Mouse (Mus musculus): ENCODE data around the gene St3gal3.

The St3gal3 gene

GRCm38 (mm10) chr4:118057076-118057475 is 77.6 kb downstream of the St3gal3 start:
- in situ Hi-C loops (cut with MboI, MseI): no loop called here

- in situ Hi-C loops (cut with MboI, MseI): no loop called here
Observed at GRCm38 (mm10) chr4:118054615-118055014, 80.1 kb downstream of the St3gal3 start.

GRCm38 (mm10) chr4:118053904-118054303 is 80.8 kb downstream of the St3gal3 start:
- in situ Hi-C loops (cut with MboI, MseI): no loop called here

GRCm38 (mm10) chr4:118049606-118050302 is 85.0 kb downstream of the St3gal3 start:
- in situ Hi-C loops (cut with MboI, MseI): loop anchor here (10.0 kb wide), 1 partner anchor 1015 kb away; no protein-coding TSS in a partner anchor

- in situ Hi-C loops (cut with MboI, MseI): loop anchor here (10.0 kb wide), 1 partner anchor 1020 kb away; no protein-coding TSS in a partner anchor
Observed at GRCm38 (mm10) chr4:118044510-118044909, 90.2 kb downstream of the St3gal3 start.

- in situ Hi-C loops (cut with MboI, MseI): loop anchor here (10.0 kb wide), 1 partner anchor 1021 kb away; no protein-coding TSS in a partner anchor
Observed at GRCm38 (mm10) chr4:118043331-118044002, 91.2 kb downstream of the St3gal3 start.

GRCm38 (mm10) chr4:118042671-118043320 is 91.9 kb downstream of the St3gal3 start:
- in situ Hi-C loops (cut with MboI, MseI): loop anchor here (10.0 kb wide), 1 partner anchor 1022 kb away; no protein-coding TSS in a partner anchor

GRCm38 (mm10) chr4:118041145-118041544 is 93.6 kb downstream of the St3gal3 start:
- in situ Hi-C loops (cut with MboI, MseI): loop anchor here (10.0 kb wide), 1 partner anchor 1024 kb away; no protein-coding TSS in a partner anchor

- in situ Hi-C loops (cut with MboI, MseI): loop anchor here (10.0 kb wide), 1 partner anchor 1024 kb away; no protein-coding TSS in a partner anchor
Observed at GRCm38 (mm10) chr4:118040650-118041049, 94.1 kb downstream of the St3gal3 start.

- in situ Hi-C loops (cut with MboI, MseI): loop anchor here (10.0 kb wide), 1 partner anchor 1025 kb away; no protein-coding TSS in a partner anchor
Observed at GRCm38 (mm10) chr4:118039964-118040363, 94.8 kb downstream of the St3gal3 start.

GRCm38 (mm10) chr4:118038023-118038422 is 96.7 kb downstream of the St3gal3 start:
- in situ Hi-C loops (cut with MboI, MseI): no loop called here

GRCm38 (mm10) chr4:118037406-118037805 is 97.3 kb downstream of the St3gal3 start:
- in situ Hi-C loops (cut with MboI, MseI): no loop called here

GRCm38 (mm10) chr4:118036531-118036930 is 98.2 kb downstream of the St3gal3 start:
- in situ Hi-C loops (cut with MboI, MseI): no loop called here

- in situ Hi-C loops (cut with MboI, MseI): no loop called here
Observed at GRCm38 (mm10) chr4:118035090-118035489, 99.6 kb downstream of the St3gal3 start.

GRCm38 (mm10) chr4:118033026-118033425 is 101.7 kb downstream of the St3gal3 start:
- in situ Hi-C loops (cut with MboI, MseI): no loop called here

- in situ Hi-C loops (cut with MboI, MseI): no loop called here
Observed at GRCm38 (mm10) chr4:118031776-118032170, 102.9 kb downstream of the St3gal3 start.

- in situ Hi-C loops (cut with MboI, MseI): no loop called here
Observed at GRCm38 (mm10) chr4:118031132-118031775, 103.5 kb downstream of the St3gal3 start.

GRCm38 (mm10) chr4:118030330-118030729 is 104.4 kb downstream of the St3gal3 start:
- in situ Hi-C loops (cut with MboI, MseI): no loop called here

GRCm38 (mm10) chr4:118029892-118030291 is 104.8 kb downstream of the St3gal3 start:
- in situ Hi-C loops (cut with MboI, MseI): no loop called here

- in situ Hi-C loops (cut with MboI, MseI): no loop called here
Observed at GRCm38 (mm10) chr4:118028994-118029393, 105.7 kb downstream of the St3gal3 start.

GRCm38 (mm10) chr4:118025931-118026330 is 108.8 kb downstream of the St3gal3 start:
- in situ Hi-C loops (cut with MboI, MseI): no loop called here

GRCm38 (mm10) chr4:118025381-118025780 is 109.3 kb downstream of the St3gal3 start:
- in situ Hi-C loops (cut with MboI, MseI): no loop called here
